Mouse (Mus musculus): ENCODE data around the gene Aoc3. TPM values are rescaled to one million over a fixed set of nuclear protein-coding genes. Genes with fewer than 3 reads are reported as not detected.
"Not testable (repeated sequence)": the region's sequence is repeated elsewhere in the genome, so short reads cannot be mapped to it uniquely, and the experiment has no call there.

Gene Aoc3
- polyA plus RNA-seq, 1 experiment from 2014 or later = not detected

DNA sequence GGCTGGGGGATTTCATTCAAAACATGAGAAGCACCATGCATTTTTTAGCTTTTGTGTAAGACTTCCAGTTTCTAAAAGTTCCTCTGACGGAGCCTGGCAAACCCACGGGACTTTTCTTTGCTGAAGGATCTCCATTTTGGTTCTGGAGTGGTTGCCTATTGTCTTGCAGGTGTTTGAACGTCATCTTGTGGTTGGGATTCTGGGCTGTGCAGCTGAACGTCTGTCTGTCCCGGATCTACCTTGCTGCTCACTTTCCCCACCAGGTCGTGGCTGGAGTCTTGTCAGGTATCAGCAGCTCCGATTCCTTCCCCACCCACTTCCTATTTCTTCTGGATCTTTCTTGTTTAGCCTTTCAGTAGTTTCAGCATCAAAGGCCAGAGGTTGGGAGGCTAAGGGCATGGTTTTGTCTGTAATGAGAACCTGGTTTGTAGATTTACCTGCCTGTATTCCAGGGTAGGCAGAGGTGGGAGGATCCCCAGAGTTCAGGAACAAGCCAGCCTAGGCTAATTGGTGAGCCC is 44.1 kb downstream of the Aoc3 start:
- Histone ChIP-seq H3K27ac (ENCODE audit: low read depth, low read length) (no peak overlapping the region), H3K9me3 (ENCODE audit: control insufficient read depth, low read length) (no peaks in the 10 kb centered on the region), H3K4me3 (ENCODE audit: low read depth, low read length) (no peak overlapping the region), H3K4me1 (replicated peaks; ENCODE audit: control insufficient read depth, insufficient read depth, low read length) (no peaks in the 10 kb centered on the region), H3K27me3 (ENCODE audit: control insufficient read depth, insufficient read depth, low read length) (no peaks in the 10 kb centered on the region), H3K36me3 (ENCODE audit: control insufficient read depth, insufficient read depth, low read length) (no peaks in the 10 kb centered on the region), H3K9ac (ENCODE audit: low read depth, low read length) (no peak overlapping the region), H3K4me2 (replicated peaks; ENCODE audit: low read depth, low read length) (no peak overlapping the region)
- ATAC-seq (ENCODE audit: low FRiP score) (no peak), DNase-seq (ENCODE audit: low spot score) (no peak)
- WGBS = 81% methylated on average over 7 of the region's 7 CpGs

DNA sequence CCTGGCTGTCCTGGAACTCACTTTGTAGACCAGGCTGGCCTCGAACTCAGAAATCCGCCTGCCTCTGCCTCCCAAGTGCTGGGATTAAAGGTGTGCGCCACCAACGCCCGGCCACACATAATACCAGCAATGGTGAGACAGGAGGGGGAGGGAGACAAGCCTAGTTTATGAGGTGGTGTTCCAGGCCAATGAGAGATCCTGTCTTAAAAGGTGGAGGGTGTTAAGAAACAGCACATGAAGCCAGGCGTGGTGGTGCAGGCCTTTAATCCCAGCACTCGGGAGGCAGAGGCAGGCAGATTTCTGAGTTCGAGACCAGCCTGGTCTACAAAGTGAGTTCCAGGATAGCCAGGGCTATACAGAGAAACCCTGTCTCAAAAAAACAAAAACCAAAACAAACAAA is 47.8 kb downstream of the Aoc3 start:
- 95% methylated on average over 8 of the region's 8 CpGs for WGBS

DNA sequence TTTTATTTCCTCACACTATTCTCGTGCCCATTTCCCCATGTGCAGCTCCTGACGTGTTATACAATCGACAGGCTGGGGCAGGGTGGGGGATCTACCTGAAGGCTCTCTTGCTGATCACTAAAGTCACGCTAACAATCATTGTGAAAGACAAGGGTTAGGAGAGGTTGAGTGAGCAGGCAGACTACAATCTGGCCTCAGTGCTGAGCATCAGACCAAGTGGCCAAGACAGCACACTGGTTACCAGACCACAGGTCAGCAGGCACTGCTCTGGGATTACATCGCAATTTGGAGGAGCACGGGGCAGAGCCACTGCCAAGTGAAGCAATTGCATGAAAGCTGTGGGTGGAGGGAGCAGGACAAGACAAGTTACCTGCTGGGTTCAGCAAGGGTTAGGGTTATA is 48.5 kb downstream of the Aoc3 start:
- WGBS = 88% methylated on average over 6 of the region's 6 CpGs
- Histone ChIP-seq H3K9ac (ENCODE audit: low read depth, low read length) (no peak overlapping the region), H3K36me3 (ENCODE audit: control insufficient read depth, insufficient read depth, low read length) (no peaks in the 10 kb centered on the region), H3K27me3 (ENCODE audit: control insufficient read depth, insufficient read depth, low read length) (no peaks in the 10 kb centered on the region), H3K4me1 (replicated peaks; ENCODE audit: control insufficient read depth, insufficient read depth, low read length) (no peaks in the 10 kb centered on the region), H3K4me3 (ENCODE audit: low read depth, low read length) (no peak overlapping the region), H3K27ac (ENCODE audit: low read depth, low read length) (no peak overlapping the region), H3K4me2 (replicated peaks; ENCODE audit: low read depth, low read length) (no peak overlapping the region), H3K9me3 (ENCODE audit: control insufficient read depth, low read length) (no peaks in the 10 kb centered on the region)
- ATAC-seq (ENCODE audit: low FRiP score) (no peak), DNase-seq (ENCODE audit: low spot score) (no peak)

More for the DNA sequence above, 47.8 kb downstream of the Aoc3 start:
- not testable (repeated sequence) for H3K27ac ChIP-seq (ENCODE audit: low read depth, low read length); H3K4me2 ChIP-seq (replicated peaks; ENCODE audit: low read depth, low read length); H3K9me3 ChIP-seq (ENCODE audit: control insufficient read depth, low read length); H3K4me1 ChIP-seq (replicated peaks; ENCODE audit: control insufficient read depth, insufficient read depth, low read length); H3K9ac ChIP-seq (ENCODE audit: low read depth, low read length); H3K27me3 ChIP-seq (ENCODE audit: control insufficient read depth, insufficient read depth, low read length); ATAC-seq (ENCODE audit: low FRiP score); DNase-seq (ENCODE audit: low spot score); H3K36me3 ChIP-seq (ENCODE audit: control insufficient read depth, insufficient read depth, low read length); H3K4me3 ChIP-seq (ENCODE audit: low read depth, low read length)

DNA sequence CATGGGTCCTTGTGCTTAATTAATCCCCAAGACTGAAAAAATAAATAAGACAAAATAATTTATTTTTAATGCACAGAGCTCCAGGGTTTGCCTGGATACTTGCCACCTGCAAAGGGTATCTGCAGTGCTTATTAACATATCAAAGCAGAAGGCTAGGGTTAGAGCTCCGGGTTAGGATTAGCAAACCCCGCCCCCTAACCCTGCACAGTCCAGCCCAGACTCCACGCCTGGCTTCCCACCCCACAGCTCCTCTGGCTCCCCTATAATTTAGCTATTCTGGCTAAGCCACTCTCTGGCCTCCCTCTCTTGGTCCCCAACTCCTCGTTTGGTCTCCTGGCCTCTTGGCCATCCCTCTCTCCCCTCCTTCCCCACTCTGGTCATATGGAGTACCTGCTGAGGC is 51.4 kb downstream of the Aoc3 start:
- no peaks in the 10 kb centered on the region for H3K27me3 ChIP-seq (ENCODE audit: control insufficient read depth, insufficient read depth, low read length)
- H3K4me3 ChIP-seq (ENCODE audit: low read depth, low read length) = no peak overlapping the region
- no peaks in the 10 kb centered on the region for H3K36me3 ChIP-seq (ENCODE audit: control insufficient read depth, insufficient read depth, low read length)
- H3K4me2 ChIP-seq (replicated peaks; ENCODE audit: low read depth, low read length) = no peak overlapping the region
- H3K9ac ChIP-seq (ENCODE audit: low read depth, low read length) = no peak overlapping the region
- no peaks in the 10 kb centered on the region for H3K9me3 ChIP-seq (ENCODE audit: control insufficient read depth, low read length)
- WGBS = 13% methylated on average over 4 of the region's 4 CpGs
- no peak for ATAC-seq (ENCODE audit: low FRiP score)
- peak; percentile 7 for DNase-seq (ENCODE audit: low spot score)
- H3K4me1 ChIP-seq (replicated peaks; ENCODE audit: control insufficient read depth, insufficient read depth, low read length) = no peaks in the 10 kb centered on the region
- H3K27ac ChIP-seq (ENCODE audit: low read depth, low read length) = no peak overlapping the region

Other genes starting within 250 kb of the Aoc3 start
- gene Coasy, start 248.0 kb upstream of the Aoc3 start, polyA plus RNA-seq (2014; fragmentation: Nextera tagmentation; extraction: Ambion mirVana) = 50.9 and 51.6 TPM in 2 replicates
- 57.1 and 57.3 TPM in 2 replicates for gene Mlx, start 243.3 kb upstream of the Aoc3 start, polyA plus RNA-seq (2014; fragmentation: Nextera tagmentation; extraction: Ambion mirVana)
- gene Psmc3ip, start 235.2 kb upstream of the Aoc3 start, polyA plus RNA-seq (2014; fragmentation: Nextera tagmentation; extraction: Ambion mirVana) = 54.3 and 54.8 TPM in 2 replicates
- 10.7 and 12.0 TPM in 2 replicates for gene Retreg3, start 210.7 kb upstream of the Aoc3 start, polyA plus RNA-seq (2014; fragmentation: Nextera tagmentation; extraction: Ambion mirVana)
- 97.7 and 98.6 TPM in 2 replicates for gene Tubg1, start 210.7 kb upstream of the Aoc3 start, polyA plus RNA-seq (2014; fragmentation: Nextera tagmentation; extraction: Ambion mirVana)
- gene Tubg2, start 174.7 kb upstream of the Aoc3 start, polyA plus RNA-seq (2014; fragmentation: Nextera tagmentation; extraction: Ambion mirVana) = 5.5 and 5.7 TPM in 2 replicates
- gene Cntnap1, start 160.1 kb upstream of the Aoc3 start, polyA plus RNA-seq (2014; fragmentation: Nextera tagmentation; extraction: Ambion mirVana) = 0.29 and 0.39 TPM in 2 replicates
- 7.7 and 8.2 TPM in 2 replicates for gene Plekhh3, start 159.3 kb upstream of the Aoc3 start, polyA plus RNA-seq (2014; fragmentation: Nextera tagmentation; extraction: Ambion mirVana)
- 0.19 TPM in 1 of 2 replicates, not detected in the other for gene Ccr10, start 155.2 kb upstream of the Aoc3 start, polyA plus RNA-seq (2014; fragmentation: Nextera tagmentation; extraction: Ambion mirVana)
- gene Ezh1, start 104.1 kb upstream of the Aoc3 start, polyA plus RNA-seq (2014; fragmentation: Nextera tagmentation; extraction: Ambion mirVana) = 11.1 and 11.5 TPM in 2 replicates
- 63.0 and 71.9 TPM in 2 replicates for gene Ramp2, start 84.6 kb upstream of the Aoc3 start, polyA plus RNA-seq (2014; fragmentation: Nextera tagmentation; extraction: Ambion mirVana)
- 117 and 119 TPM in 2 replicates for gene Vps25, start 76.9 kb upstream of the Aoc3 start, polyA plus RNA-seq (2014; fragmentation: Nextera tagmentation; extraction: Ambion mirVana)
- gene Wnk4, start 70.0 kb upstream of the Aoc3 start, polyA plus RNA-seq (2014; fragmentation: Nextera tagmentation; extraction: Ambion mirVana) = 5.2 and 6.0 TPM in 2 replicates
- gene Cntd1, start 51.6 kb upstream of the Aoc3 start, polyA plus RNA-seq (2014; fragmentation: Nextera tagmentation; extraction: Ambion mirVana) = 1.3 and 1.7 TPM in 2 replicates
- gene Coa3, start 51.5 kb upstream of the Aoc3 start, polyA plus RNA-seq (2014; fragmentation: Nextera tagmentation; extraction: Ambion mirVana) = 213 and 217 TPM in 2 replicates
- 166 and 178 TPM in 2 replicates for gene Becn1, start 28.3 kb upstream of the Aoc3 start, polyA plus RNA-seq (2014; fragmentation: Nextera tagmentation; extraction: Ambion mirVana)
- gene Psme3, start 14.4 kb upstream of the Aoc3 start, polyA plus RNA-seq (2014; fragmentation: Nextera tagmentation; extraction: Ambion mirVana) = 138 and 143 TPM in 2 replicates
- 1.4 and 1.8 TPM in 2 replicates for gene Aoc2, start 5.5 kb upstream of the Aoc3 start, polyA plus RNA-seq (2014; fragmentation: Nextera tagmentation; extraction: Ambion mirVana)
- not detected in 2 replicates for gene G6pc, start 37.0 kb downstream of the Aoc3 start, polyA plus RNA-seq (2014; fragmentation: Nextera tagmentation; extraction: Ambion mirVana)
- 90.9 and 97.5 TPM in 2 replicates for gene Aarsd1, start 87.0 kb downstream of the Aoc3 start, polyA plus RNA-seq (2014; fragmentation: Nextera tagmentation; extraction: Ambion mirVana)
- gene Gm27029, start 94.2 kb downstream of the Aoc3 start, polyA plus RNA-seq (2014; fragmentation: Nextera tagmentation; extraction: Ambion mirVana) = 9.3 and 10.3 TPM in 2 replicates
- 14.2 and 16.9 TPM in 2 replicates for gene Rundc1, start 94.5 kb downstream of the Aoc3 start, polyA plus RNA-seq (2014; fragmentation: Nextera tagmentation; extraction: Ambion mirVana)
- 3.1 and 3.5 TPM in 2 replicates for gene Ptges3l, start 94.7 kb downstream of the Aoc3 start, polyA plus RNA-seq (2014; fragmentation: Nextera tagmentation; extraction: Ambion mirVana)
- 387 and 395 TPM in 2 replicates for gene Rpl27, start 111.7 kb downstream of the Aoc3 start, polyA plus RNA-seq (2014; fragmentation: Nextera tagmentation; extraction: Ambion mirVana)
- 4.5 and 5.0 TPM in 2 replicates for gene Ifi35, start 117.8 kb downstream of the Aoc3 start, polyA plus RNA-seq (2014; fragmentation: Nextera tagmentation; extraction: Ambion mirVana)
- gene Rnd2, start 134.4 kb downstream of the Aoc3 start, polyA plus RNA-seq (2014; fragmentation: Nextera tagmentation; extraction: Ambion mirVana) = 88.0 and 127 TPM in 2 replicates
- 74.5 and 89.4 TPM in 2 replicates for gene Vat1, start 135.6 kb downstream of the Aoc3 start, polyA plus RNA-seq (2014; fragmentation: Nextera tagmentation; extraction: Ambion mirVana)
- 19.7 and 20.2 TPM in 2 replicates for gene Brca1, start 221.3 kb downstream of the Aoc3 start, polyA plus RNA-seq (2014; fragmentation: Nextera tagmentation; extraction: Ambion mirVana)
- gene Nbr1, start 221.5 kb downstream of the Aoc3 start, polyA plus RNA-seq (2014; fragmentation: Nextera tagmentation; extraction: Ambion mirVana) = 83.0 and 93.1 TPM in 2 replicates